Mouse (Mus musculus) subcutaneous adipose tissue, adult 2 months (tissue): ENCODE results near the gene Erbb4. TPM values are rescaled to one million over a fixed set of nuclear protein-coding genes. Genes with fewer than 3 reads are reported as not detected.

ENCODE experiments used
- polyA plus RNA-seq: library from polyadenylated mRNA; depleted of rRNA; stranded (reverse); fragments of >200 nt; gene quantifications from 2 replicates; pipeline ENCODE4 v1.2.3, GENCODE M21; 2012; ENCODE audit warnings: low replicate concordance; rRNA removed

The Erbb4 gene
- polyA plus RNA-seq, result 0.01 and 0.03 TPM in 2 replicates

DNA sequence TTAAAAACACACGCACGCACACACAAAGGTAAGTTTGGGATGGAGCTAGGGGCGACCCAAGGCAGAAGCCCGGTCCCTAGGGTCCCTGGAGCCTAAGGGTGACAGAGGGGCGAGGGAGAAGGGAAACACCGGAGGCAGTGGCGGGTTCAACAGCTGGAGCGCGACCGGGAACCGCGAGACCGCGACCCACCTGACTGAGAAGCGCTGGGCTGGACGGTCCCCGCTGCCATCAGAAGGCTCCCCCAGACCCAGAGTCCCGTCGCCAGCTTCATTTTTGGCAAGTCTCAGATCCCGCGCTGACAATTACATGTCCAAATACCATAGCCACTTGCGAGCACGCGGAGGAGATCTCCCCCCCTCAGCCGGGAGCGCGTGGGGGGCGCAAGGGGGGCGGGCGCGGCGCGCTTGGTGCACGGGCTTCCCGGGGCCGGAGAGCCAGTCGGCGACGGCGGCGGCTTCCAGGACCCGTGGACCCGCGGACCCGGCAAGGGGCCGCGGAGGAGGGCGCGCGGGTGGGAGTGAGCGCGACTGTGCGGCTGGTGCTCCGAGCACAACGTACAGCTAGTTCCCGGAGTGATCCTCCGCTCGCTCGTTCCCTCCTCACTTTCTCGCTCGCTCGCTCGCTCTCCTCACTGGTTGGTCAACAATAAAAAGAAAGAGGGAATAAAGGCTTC lies at the start of gene Erbb4:
Erbb4 (minus strand) TSS at position 575 of the 674 bp plus-strand sequence.

